Mouse (Mus musculus): ENCODE measurements around the gene Cdc42ep5. TPM values are rescaled to one million over a fixed set of nuclear protein-coding genes. Genes with fewer than 3 reads are reported as not detected.
A peak's percentile ranks its signal among the peaks of the same experiment; 100 is the strongest.

Gene Cdc42ep5
- polyA plus RNA-seq, 1 experiment, result 634 TPM

- H3K4me1 ChIP-seq, result peaks cover 59% of the 10 kb centered on the region
- peak overlapping the region; percentile 100 for H3K4me3 ChIP-seq (replicated peaks)
- no peaks in the 10 kb centered on the region for H3K27me3 ChIP-seq (replicated peaks)
- peaks cover 74% of the 10 kb centered on the region for H3K36me3 ChIP-seq (replicated peaks; ENCODE audit: low read length)
- no peaks in the 10 kb centered on the region for H3K9me3 ChIP-seq
- TF ChIP-seq GATA1 (IDR thresholded peaks at IDR 0.05; ENCODE audit: borderline replicate concordance, low read length) (no peak), FLI1 (IDR thresholded peaks at IDR 0.05; ENCODE audit: low read length) (no peak)
Observed at GRCm38 (mm10) chr7:4138181-4138580, 26.5 kb downstream of the Cdc42ep5 start.

DNA sequence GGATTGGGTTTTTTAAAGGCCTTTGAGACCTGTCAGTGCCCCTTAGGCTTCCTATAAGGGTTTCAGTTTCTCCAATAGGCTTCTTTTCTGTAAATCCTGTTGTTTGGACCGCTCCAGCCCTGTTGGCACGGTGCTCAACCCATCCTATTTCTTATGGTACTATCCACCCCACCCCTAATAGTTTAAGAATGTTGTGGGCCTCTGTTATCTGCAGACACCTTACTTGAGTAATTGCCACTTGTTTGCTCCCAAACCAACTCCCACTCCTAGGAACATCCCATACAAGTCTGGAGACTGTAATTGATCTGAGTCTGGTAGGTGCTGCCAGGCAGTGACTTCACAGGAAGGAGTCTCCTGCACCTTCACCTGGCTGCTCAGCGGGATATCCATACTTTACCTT is 26.9 kb downstream of the Cdc42ep5 start:
- Histone ChIP-seq H3K36me3 (replicated peaks; ENCODE audit: low read length) (peaks cover 74% of the 10 kb centered on the region), H3K9me3 (no peaks in the 10 kb centered on the region), H3K27me3 (replicated peaks) (no peaks in the 10 kb centered on the region), H3K4me1 (peaks cover 63% of the 10 kb centered on the region), H3K4me3 (replicated peaks) (peak overlapping the region; percentile 100)
- no peak for TF ChIP-seq FLI1 (IDR thresholded peaks at IDR 0.05; ENCODE audit: low read length)
- no peak for TF ChIP-seq GATA1 (IDR thresholded peaks at IDR 0.05; ENCODE audit: borderline replicate concordance, low read length)

DNA sequence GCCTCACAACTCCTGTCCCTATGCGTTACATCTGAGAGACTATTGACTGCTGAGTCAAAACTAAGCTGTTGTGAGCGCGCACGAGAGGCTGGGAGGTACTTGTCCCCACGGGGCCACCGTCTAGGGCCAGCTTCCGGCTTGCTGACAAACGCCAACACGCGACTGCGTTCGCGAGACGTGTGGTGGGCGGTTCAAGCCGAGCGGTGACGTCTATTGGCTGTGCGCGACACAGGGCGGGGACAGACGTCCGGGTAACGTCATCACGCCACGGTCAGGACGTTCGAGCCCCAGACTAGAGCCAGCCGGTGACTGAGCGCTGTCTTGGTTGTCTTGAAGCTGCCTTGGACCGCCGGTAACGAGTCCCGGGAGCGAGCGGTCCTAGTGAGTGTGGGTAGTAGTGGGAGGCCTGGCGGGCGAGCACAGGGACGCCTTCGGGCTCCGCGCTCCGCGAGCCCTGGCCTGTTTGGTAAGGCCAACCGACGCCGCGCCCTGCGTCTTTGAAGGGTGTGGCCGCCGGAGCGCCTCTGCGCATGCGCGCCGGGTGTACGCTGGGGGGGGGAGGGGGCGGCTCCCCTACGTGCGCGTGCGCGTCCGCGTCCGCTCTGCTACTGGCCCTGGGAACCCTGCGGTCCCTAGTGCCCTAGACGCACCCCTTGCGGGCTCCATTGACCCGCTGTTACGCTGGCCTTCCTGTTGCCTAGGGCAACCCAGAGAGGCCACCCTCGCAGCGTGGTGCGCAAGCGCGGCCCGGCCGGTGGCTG is 27.7 kb downstream of the Cdc42ep5 start, which contains the start of gene Leng8:
Gene Leng8 (plus strand): TSS at position 269 of the 761 bp plus-strand sequence.
- H3K9me3 ChIP-seq, result no peaks in the 10 kb centered on the region
- no peaks in the 10 kb centered on the region for H3K27me3 ChIP-seq (replicated peaks)
- TF ChIP-seq FLI1 (IDR thresholded peaks at IDR 0.05; ENCODE audit: low read length) (peak; percentile 56; the same call in 1 of the 2 replicates), GATA1 (IDR thresholded peaks at IDR 0.05; ENCODE audit: borderline replicate concordance, low read length) (no peak)
- H3K36me3 ChIP-seq (replicated peaks; ENCODE audit: low read length), result peaks cover 74% of the 10 kb centered on the region
- H3K4me1 ChIP-seq, result peaks cover 70% of the 10 kb centered on the region
- H3K4me3 ChIP-seq (replicated peaks), result peak within 1 kb of the TSS; percentile 100

GRCm38 (mm10) chr7:4136404-4136770 is 28.3 kb downstream of the Cdc42ep5 start:
- Histone ChIP-seq H3K4me1 (peaks cover 72% of the 10 kb centered on the region), H3K36me3 (replicated peaks; ENCODE audit: low read length) (peaks cover 72% of the 10 kb centered on the region), H3K9me3 (no peaks in the 10 kb centered on the region), H3K4me3 (replicated peaks) (peak overlapping the region; percentile 100), H3K27me3 (replicated peaks) (no peaks in the 10 kb centered on the region)
- TF ChIP-seq FLI1 (IDR thresholded peaks at IDR 0.05; ENCODE audit: low read length) (no peak), GATA1 (IDR thresholded peaks at IDR 0.05; ENCODE audit: borderline replicate concordance, low read length) (no peak)

GRCm38 (mm10) chr7:4134911-4135310 is 29.7 kb downstream of the Cdc42ep5 start:
- no peak for TF ChIP-seq GATA1 (IDR thresholded peaks at IDR 0.05; ENCODE audit: borderline replicate concordance, low read length)
- TF ChIP-seq FLI1 (IDR thresholded peaks at IDR 0.05; ENCODE audit: low read length), result no peak
- Histone ChIP-seq H3K4me3 (replicated peaks) (peak overlapping the region; percentile 79), H3K36me3 (replicated peaks; ENCODE audit: low read length) (peaks cover 57% of the 10 kb centered on the region), H3K4me1 (peaks cover 81% of the 10 kb centered on the region), H3K9me3 (no peaks in the 10 kb centered on the region), H3K27me3 (replicated peaks) (no peaks in the 10 kb centered on the region)

- Histone ChIP-seq H3K36me3 (replicated peaks; ENCODE audit: low read length) (peaks cover 41% of the 10 kb centered on the region), H3K9me3 (no peaks in the 10 kb centered on the region), H3K4me3 (replicated peaks) (no peak overlapping the region), H3K4me1 (peaks cover 67% of the 10 kb centered on the region), H3K27me3 (replicated peaks) (no peaks in the 10 kb centered on the region)
- no peak for TF ChIP-seq FLI1 (IDR thresholded peaks at IDR 0.05; ENCODE audit: low read length)
- no peak for TF ChIP-seq GATA1 (IDR thresholded peaks at IDR 0.05; ENCODE audit: borderline replicate concordance, low read length)
Observed at GRCm38 (mm10) chr7:4132998-4133397, 31.7 kb downstream of the Cdc42ep5 start.

- H3K36me3 ChIP-seq (replicated peaks; ENCODE audit: low read length), result peaks cover 42% of the 10 kb centered on the region
- no peaks in the 10 kb centered on the region for H3K27me3 ChIP-seq (replicated peaks)
- H3K4me3 ChIP-seq (replicated peaks), result no peak overlapping the region
- TF ChIP-seq FLI1 (IDR thresholded peaks at IDR 0.05; ENCODE audit: low read length) (no peak), GATA1 (IDR thresholded peaks at IDR 0.05; ENCODE audit: borderline replicate concordance, low read length) (no peak)
- H3K9me3 ChIP-seq, result no peaks in the 10 kb centered on the region
- peaks cover 63% of the 10 kb centered on the region for H3K4me1 ChIP-seq
Observed at GRCm38 (mm10) chr7:4132581-4132980, 32.1 kb downstream of the Cdc42ep5 start.

GRCm38 (mm10) chr7:4131964-4132363 is 32.7 kb downstream of the Cdc42ep5 start:
- peaks cover 61% of the 10 kb centered on the region for H3K4me1 ChIP-seq
- TF ChIP-seq GATA1 (IDR thresholded peaks at IDR 0.05; ENCODE audit: borderline replicate concordance, low read length) (no peak), FLI1 (IDR thresholded peaks at IDR 0.05; ENCODE audit: low read length) (no peak)
- peaks cover 2% of the 10 kb centered on the region for H3K27me3 ChIP-seq (replicated peaks)

DNA sequence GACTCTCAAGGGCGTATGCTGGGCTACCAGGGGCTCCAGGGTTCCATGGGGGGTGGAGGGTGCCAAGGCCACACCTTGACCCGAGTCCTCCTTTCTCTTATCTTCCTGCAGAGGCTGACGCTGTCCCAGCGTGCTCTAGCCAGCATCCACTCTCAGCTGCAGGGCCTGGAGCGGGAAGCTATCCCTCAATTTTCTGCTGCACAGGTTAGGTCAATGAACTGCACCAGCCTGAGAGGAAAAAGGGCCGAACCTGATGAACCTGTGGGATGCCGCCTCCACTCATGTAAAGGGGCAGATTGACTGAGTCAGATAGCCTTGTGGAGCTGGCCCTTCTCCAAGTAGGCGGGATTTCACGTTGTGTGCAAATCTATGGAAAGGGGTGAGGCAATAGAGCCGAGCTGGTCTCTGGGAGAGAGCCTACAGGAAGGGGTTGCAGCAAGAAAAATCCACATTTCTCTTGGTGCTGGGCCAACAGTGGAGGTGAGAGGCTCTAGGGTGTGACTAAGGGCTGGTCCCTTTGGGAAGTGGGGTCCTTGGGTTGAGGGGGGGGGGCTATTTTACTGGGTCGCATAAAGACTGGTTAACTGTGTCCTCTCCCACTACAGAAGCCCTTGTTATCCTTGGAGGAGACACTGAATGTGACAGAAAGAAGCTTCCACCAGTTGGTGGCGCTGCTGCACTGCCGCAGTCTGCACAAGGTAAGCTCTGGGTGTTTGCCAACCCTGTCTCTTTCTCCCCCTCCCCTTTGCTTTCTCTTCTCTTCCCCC is 33.8 kb downstream of the Cdc42ep5 start:
- TF ChIP-seq GATA1 (IDR thresholded peaks at IDR 0.05; ENCODE audit: borderline replicate concordance, low read length) (no peak), FLI1 (IDR thresholded peaks at IDR 0.05; ENCODE audit: low read length) (no peak)
- Histone ChIP-seq H3K4me3 (replicated peaks) (peak overlapping the region; percentile 36), H3K36me3 (replicated peaks; ENCODE audit: low read length) (peaks cover 47% of the 10 kb centered on the region), H3K27me3 (replicated peaks) (peaks cover 2% of the 10 kb centered on the region), H3K4me1 (peaks cover 61% of the 10 kb centered on the region), H3K9me3 (no peaks in the 10 kb centered on the region)

More at GRCm38 (mm10) chr7:4131964-4132363, 32.7 kb downstream of the Cdc42ep5 start:
- Histone ChIP-seq H3K36me3 (replicated peaks; ENCODE audit: low read length) (peaks cover 47% of the 10 kb centered on the region), H3K9me3 (no peaks in the 10 kb centered on the region), H3K4me3 (replicated peaks) (no peak overlapping the region)

DNA sequence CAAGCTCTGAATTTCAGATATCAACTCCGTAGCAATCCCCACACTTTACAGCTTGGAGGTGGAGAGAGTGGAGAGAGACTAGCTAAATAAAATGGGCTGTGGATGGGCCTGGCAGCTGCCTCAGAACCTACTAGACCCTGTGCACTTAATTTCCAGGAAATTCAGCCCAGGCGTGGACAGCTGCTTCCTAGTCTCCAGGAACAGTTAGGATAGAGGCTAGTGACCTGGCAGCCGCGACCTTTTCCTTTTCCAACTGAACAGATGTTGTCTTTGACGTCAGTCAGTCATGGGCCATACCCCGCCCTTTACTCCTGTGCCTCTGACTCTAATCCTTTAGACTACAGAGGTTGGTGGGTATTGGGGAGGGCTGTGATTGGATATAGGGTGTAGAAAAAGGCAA is 35.8 kb downstream of the Cdc42ep5 start:
- Histone ChIP-seq H3K9me3 (no peaks in the 10 kb centered on the region), H3K4me3 (replicated peaks) (no peak overlapping the region), H3K36me3 (replicated peaks; ENCODE audit: low read length) (peaks cover 35% of the 10 kb centered on the region), H3K4me1 (peaks cover 55% of the 10 kb centered on the region), H3K27me3 (replicated peaks) (peaks cover 18% of the 10 kb centered on the region)
- TF ChIP-seq GATA1 (IDR thresholded peaks at IDR 0.05; ENCODE audit: borderline replicate concordance, low read length) (no peak), FLI1 (IDR thresholded peaks at IDR 0.05; ENCODE audit: low read length) (no peak)
